Mouse (Mus musculus) left cerebral cortex, adult 2 months (tissue): ENCODE data around the gene Nqo1. TPM values are rescaled to one million over a fixed set of nuclear protein-coding genes. Genes with fewer than 3 reads are reported as not detected.

Experiments used
- DNase-seq, 2 experiments: peaks; one replicate each; pipeline ENCODE4 v3.0.0; 2021 to 2022; ENCODE audit warnings: low spot score in 2 of 2, mixed read lengths in 1 of 2; ENCODE audit errors: extremely low spot score in 1 of 2
- H3K27ac ChIP-seq: fragments of 200-600 bp; 2 replicates; pipeline ENCODE4 v1.8.1; 2022
- H3K4me3 ChIP-seq: fragments of 200-600 bp; 2 replicates; pipeline ENCODE4 v1.8.1; 2022
- CTCF ChIP-seq: fragments of 200-600 bp; IDR thresholded peaks from 2 replicates; pipeline ENCODE4 v1.8.1; 2022; ENCODE audit warnings: antibody characterized with exemption, mild to moderate bottlenecking, moderate library complexity
- intact Hi-C: fragments of 180-260 bp; cut with DNase I; formaldehyde crosslinking; loops from one replicate; pipeline ENCODE4 v1.15.1; 2025
- long read RNA-seq, 2 experiments: library from polyadenylated mRNA; stranded (forward); transcript quantifications; one replicate each; pipeline ENCODE4 v2.0.0; 2021; ENCODE audit warnings: borderline mapping rate in 2 of 2
- total RNA-seq, 2 experiments: library from RNA; stranded (reverse); gene quantifications; 2 replicates each; pipeline ENCODE4 v1.2.3; 2021

Gene Nqo1
- 1 to 10 TPM; 3.7 to 4.2 TPM for total RNA-seq
- long read RNA-seq, experiment 1, partial matches to known transcripts: 0 of 3 reads
- long read RNA-seq, experiment 1, other reads (novel, unspliced or antisense): 1 of 3 reads
- long read RNA-seq, experiment 2: 0 reads

DNA sequence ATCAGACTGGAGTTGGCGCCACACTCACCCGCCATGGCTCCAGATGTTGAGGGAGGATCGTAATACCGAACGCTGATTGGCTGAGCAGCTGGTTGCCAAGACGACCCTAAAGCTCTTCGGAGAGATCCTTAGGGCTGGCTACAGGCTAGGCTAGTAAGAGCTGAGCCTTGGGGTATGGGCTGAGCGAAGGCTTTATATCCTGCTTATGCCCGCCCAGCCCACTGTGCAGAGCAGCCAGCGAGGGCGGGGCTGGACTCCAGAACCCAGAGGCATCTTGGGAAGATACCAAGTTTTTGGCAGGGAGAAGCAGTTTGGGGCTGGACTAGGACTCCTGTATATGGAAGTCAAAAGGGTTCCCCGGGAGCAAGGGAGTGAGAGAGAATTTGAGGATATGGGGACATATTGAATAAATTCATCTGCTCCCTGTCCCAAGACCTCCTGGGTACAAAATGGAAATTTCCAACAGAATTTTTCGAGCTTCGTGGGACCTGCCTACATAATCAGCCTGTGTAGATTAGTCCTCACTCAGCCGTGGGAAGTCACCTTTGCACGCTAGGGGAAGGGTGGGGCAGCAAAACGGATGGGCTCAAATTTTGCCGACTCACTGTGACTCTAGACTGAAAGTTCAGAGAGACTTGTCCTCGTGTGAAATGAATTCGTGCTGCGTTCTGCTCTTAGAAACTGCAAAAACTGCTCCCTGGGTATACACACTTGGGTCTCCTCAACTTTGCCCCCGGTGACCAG lies at the start of gene Nqo1:
Nqo1 (minus strand) TSS at position 169 of the 744 bp plus-strand sequence.
- H3K4me3 ChIP-seq: peak within 1 kb of the TSS; percentile 47
- peak; percentile 40 to 63 for DNase-seq
- TF ChIP-seq CTCF: no peak
- intact Hi-C loops: no loop called here
- peak within 1 kb of the TSS; percentile 13 for H3K27ac ChIP-seq

DNA sequence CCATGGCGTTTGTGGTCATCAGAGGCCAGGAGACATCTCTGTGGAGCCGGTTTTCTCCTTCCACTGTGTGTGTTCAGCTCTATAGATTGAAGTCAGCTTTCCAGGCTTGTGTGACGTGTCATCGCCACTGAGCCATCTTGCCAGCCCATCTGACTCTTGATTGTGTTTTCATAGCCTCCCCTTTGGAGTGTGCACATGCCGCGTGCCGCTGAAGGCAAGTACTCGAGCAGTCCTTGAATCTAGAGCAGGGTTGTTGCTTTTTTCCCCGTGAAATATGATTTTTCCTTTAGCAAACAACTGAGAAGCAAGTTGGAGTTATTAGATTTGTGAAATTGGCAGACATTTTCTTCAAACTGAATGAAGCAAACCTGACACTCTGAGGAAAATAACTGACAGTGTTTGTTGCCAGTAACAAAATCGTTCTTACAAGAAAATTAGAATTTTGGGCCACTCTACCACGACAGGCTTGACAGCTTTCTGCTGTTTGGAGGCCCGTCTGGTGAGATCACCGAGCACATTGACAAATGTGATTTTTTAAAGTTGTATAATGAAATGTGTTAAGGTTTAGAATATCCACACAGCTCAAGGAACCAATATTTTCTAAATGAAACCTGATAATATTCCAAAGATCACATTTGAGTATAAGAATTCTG lies 48.5 kb upstream of the Nqo1 start:
- intact Hi-C loops: no loop called here
- TF ChIP-seq CTCF: no peak
- Histone ChIP-seq H3K27ac (no peak overlapping the region), H3K4me3 (no peak overlapping the region)
- no peak for DNase-seq

DNA sequence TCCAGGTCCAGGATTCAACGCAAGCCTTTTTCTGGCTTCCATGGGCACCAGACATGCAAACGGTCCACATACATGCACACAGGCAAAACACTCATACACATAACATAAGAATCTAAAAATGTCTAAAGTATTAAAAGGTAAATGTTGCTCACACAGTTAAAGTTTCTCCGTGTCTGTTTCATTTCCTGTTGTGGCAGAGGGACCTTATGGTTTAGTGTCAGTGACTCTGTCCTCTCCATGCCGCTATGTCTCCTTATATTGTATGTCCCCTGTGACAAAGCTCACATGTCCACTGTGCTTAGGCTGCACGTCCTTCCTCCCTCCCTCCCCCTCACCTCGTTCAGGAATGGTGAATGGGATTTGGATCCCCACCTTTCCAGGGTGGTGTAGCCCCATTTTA lies 46.6 kb upstream of the Nqo1 start:
- intact Hi-C loops: no loop called here
- no peak for TF ChIP-seq CTCF
- no peak overlapping the region for H3K4me3 ChIP-seq
- H3K27ac ChIP-seq: no peak overlapping the region
- no peak for DNase-seq

DNA sequence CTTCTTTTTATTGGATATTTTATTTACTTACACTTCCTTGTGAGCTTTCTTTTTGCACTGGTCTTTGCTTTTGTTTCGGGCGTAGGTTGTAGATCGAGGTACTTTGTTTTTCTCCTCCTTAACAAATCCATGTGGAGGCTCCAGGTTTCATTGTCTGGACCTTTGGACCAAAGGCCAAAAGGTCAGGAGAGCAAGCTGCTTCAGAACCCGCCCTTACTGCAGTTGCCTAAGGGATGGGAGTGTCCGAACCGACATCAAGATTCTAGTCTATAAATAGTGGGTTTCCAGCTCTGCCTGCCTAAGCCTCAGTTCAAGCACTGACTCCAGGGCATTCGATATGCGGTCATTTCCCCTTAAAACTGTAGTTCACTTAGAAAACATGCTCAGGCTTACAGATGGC lies 46.1 kb upstream of the Nqo1 start:
- no peak overlapping the region for H3K4me3 ChIP-seq
- intact Hi-C loops: no loop called here
- no peak for TF ChIP-seq CTCF
- H3K27ac ChIP-seq: no peak overlapping the region
- no peak for DNase-seq

DNA sequence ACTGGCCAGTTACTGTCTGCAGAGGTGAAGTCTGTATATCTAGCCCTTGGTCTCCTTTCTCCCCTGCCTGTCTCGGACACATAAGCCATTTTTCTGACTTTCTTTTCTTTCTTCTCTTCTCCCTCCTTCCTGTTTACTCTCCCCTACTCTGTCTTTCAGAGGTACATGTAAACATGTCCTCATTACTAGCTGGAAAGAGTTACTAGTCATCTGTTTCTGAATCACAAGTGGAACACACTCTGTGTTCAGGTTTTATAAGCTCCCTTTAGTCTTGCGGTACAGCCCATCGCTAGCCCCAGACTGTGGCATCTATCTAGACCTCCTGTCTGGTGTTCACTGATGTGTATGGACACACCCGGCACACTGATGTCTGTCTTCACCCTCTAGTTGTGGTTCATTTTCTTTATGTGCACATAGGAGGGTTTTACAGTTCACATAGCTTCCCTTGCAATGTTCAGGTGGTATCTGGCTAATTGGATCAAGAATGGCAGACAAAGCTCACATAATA lies 45.4 kb upstream of the Nqo1 start:
- no peak overlapping the region for H3K4me3 ChIP-seq
- no peak for TF ChIP-seq CTCF
- DNase-seq: no peak
- intact Hi-C loops: no loop called here
- no peak overlapping the region for H3K27ac ChIP-seq

DNA sequence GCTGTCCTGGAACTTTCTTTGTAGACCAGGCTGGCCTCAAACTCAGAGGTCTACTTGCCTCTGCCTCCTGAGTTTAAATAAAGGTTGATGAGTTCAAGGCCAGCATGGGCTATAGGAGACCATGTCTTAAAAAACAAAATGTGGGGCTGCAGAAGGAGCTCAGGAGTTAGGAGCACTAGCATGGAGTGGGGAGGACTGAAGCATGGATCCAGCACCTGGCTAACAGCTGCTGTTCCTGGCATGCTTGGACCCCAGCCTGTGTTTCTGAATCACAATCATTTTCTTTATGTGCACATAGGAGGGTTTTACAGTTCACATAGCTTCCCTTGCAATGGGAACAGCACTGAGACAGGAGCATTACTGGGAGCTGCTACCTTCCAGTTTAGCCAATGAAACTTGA lies 44.7 kb upstream of the Nqo1 start:
- Histone ChIP-seq H3K27ac (no peak overlapping the region), H3K4me3 (no peak overlapping the region)
- TF ChIP-seq CTCF: no peak
- intact Hi-C loops: no loop called here
- no peak for DNase-seq

DNA sequence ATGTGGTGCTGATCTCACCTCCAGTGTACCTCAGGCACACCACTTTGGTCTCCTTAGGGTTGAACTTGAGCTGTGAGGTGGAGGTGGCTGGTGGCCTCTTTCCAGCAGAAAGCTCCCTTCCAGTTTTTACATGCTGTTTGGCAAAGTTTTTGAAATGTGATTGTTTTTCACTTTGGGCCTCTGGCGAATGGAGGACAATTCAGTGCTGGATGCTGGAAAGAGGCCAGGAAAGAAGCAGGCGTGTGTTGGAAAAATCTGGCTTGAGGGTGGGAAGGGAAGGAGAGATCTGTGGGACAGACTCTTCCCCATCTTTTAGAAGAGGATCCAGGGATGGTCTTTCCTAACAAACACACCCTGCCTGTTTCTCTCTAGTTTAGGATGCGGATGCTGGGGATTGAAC lies 41.6 kb upstream of the Nqo1 start:
- no peak for DNase-seq
- no peak overlapping the region for H3K4me3 ChIP-seq
- no peak overlapping the region for H3K27ac ChIP-seq
- intact Hi-C loops: no loop called here
- no peak for TF ChIP-seq CTCF

DNA sequence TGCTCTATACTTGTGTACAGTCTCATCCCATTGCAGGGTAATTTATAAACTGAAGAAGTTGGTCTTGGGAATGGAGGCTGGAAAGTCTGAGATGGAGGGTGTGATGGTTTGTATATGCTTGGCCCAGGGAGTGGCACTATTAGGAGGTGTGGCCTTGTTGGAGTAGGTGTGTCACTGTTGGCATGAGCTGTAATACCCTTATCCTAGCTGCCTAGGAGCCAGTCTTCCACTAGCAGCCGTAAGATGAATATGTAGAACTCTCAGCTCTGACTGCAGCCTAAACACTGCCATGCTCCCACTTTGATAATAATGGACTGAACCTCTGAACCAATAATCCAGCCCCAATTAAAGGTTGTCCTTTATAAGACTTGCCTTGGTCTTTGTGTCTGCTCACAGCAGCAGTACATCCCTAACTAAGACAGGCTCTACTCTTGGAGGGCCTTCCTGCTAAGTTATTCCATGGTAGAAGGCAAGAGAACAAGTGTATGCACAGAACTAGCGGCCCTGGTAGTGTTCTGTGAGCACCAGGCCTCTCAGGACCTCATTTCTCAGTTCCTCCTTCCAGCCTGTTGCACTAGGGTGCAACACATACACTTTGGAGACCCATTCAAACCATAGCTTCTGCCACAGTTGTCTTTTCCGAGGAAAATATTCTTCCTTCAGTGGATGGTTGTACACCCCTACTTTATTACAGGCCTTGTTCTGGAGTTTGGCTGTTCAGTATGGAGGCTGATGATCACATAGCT lies 37.0 kb upstream of the Nqo1 start:
- TF ChIP-seq CTCF: no peak
- intact Hi-C loops: no loop called here
- DNase-seq: no peak
- Histone ChIP-seq H3K4me3 (no peak overlapping the region), H3K27ac (no peak overlapping the region)

DNA sequence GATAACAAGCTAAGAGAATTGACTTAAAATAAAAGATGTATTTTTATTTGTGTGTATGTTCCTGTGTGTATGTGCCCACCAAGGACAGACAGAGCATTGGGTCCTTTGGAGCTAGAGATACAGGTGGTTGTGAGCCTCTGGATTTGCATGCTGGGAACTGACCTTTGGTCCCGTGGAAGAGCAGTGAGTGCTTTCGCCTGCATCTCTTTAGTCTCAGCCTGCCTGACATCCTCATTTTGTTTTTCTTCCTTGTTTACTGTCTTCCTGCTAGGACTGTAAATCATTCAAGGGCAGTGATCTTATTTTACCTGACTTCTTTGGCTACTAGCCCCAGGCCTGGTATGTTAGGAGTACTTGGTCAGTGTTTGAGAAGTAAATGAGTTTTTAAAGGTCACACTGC lies 34.7 kb upstream of the Nqo1 start:
- no peak overlapping the region for H3K27ac ChIP-seq
- DNase-seq: no peak
- TF ChIP-seq CTCF: no peak
- no peak overlapping the region for H3K4me3 ChIP-seq
- intact Hi-C loops: no loop called here

DNA sequence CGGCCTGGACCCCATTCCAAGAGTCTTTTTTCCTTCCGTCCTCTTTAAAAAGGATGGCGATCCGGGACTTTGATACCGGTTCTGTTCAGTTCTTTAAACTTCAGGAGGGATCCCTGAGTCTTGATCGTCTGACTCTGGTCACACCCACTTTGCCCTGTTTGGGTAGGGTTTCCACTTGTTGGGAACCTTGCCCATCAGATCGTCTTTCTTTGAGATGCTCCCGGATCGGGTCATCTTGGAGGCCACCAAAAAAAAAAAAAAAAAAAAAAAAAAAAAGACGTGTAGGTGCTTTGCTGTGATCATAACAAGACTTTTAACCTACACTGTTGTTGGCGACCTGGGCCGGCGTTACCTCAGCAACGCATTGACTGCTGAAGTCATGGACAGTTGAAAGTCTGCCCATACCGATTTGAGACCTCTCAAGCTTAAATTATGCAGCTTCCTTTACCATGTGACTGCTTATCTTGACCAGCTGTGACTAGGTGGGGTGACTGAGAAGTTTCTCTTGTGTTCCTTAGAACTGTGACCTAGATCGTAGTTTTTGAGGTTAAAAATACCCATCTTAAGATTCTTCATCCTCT lies 33.9 kb upstream of the Nqo1 start:
- no peak for DNase-seq
- peak overlapping the region; percentile 94 for H3K4me3 ChIP-seq
- intact Hi-C loops: no loop called here
- no peak for TF ChIP-seq CTCF
- H3K27ac ChIP-seq: peak overlapping the region; percentile 85

DNA sequence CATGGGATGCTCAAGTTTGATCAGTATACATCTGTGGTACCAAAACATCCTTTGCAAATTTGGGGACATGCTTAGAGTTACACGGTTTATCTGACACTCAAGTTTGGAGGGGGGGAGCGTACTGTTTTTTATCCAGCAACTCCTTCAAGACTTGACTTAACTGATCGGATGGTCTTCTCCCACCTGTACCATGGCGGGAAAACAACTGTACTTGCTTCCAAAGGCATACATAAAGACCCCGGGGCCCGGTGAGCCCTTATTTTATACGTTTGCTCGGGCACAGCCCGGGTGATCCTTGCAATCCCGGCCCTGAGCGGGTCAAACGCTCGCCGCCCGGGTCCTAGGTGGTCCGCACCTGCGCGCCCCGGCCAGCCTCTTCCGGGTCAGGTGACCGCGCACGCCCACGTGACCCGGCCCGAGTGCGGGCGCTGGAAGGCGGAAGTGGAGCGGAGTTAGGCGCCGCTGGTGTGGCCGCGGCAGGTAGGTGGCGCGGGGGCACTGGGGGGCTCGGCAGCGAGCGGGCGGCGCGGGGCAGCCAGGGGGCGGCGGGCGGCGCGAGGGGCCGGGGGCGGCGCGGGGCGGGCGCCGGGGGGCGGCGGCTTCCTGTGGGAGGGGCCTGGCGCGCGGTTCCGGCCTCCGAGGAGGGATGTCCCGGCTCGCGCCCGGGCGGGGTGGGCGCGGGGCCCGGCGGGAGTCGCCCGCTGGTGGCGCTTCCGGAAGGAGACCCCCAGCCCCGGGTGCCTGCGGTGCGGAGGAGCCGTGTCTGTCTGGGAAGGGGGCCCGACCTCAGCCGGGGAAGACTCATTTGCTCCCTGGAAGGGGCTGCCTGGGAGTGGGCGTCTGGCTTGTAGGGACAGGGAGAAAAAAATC lies 33.2 kb upstream of the Nqo1 start, which contains the start of gene Wwp2:
Wwp2 (plus strand) TSS at position 404 of the 870 bp plus-strand sequence.
- intact Hi-C loops: no loop called here
- TF ChIP-seq CTCF: no peak
- peak; percentile 78 to 80 for DNase-seq
- Histone ChIP-seq H3K27ac (peak within 1 kb of the TSS; percentile 87), H3K4me3 (peak within 1 kb of the TSS; percentile 94)
